Comparison of ENCODE assay signal across 14 mouse cellular contexts in genomic region chr11:44626065-44626464, GRCm38 (mm10). TPM values are rescaled to one million over a fixed set of nuclear protein-coding genes. Genes with fewer than 3 reads are reported as not detected.
A peak's percentile ranks its signal among the peaks of the same experiment; 100 is the strongest.
DNase-seq lines count a peak whose midpoint lies in the region; ATAC-seq and TF ChIP-seq lines count a peak whose summit lies in the region.
"Had no signal": no experiment of that assay in that cellular context is flagged by ENCODE, and none has a peak within 500 bp of the region (broad histone marks: within the 10 kb centered on the region; RNA-seq: fewer than 3 reads in every experiment).

No protein-coding gene starts in this region.

- no peak overlapping the region for H3K4me2 ChIP-seq in forebrain, embryonic 12.5 days
- H3K4me2 ChIP-seq in hindbrain, postnatal 0 days (ENCODE audit: low read depth, low read length): peak overlapping the region; percentile 40
- peak overlapping the region; percentile 39 for H3K4me2 ChIP-seq in midbrain, embryonic 14.5 days (ENCODE audit: low read length)
- H3K4me2 ChIP-seq: embryonic facial prominence, embryonic 13.5 days had no signal

- H3K4me1 ChIP-seq in forebrain, embryonic 12.5 days: peaks cover 23% of the 10 kb centered on the region
- peaks cover 17% of the 10 kb centered on the region for H3K4me1 ChIP-seq in forebrain, embryonic 10.5 days
- no peaks in the 10 kb centered on the region for H3K4me1 ChIP-seq in hindbrain, postnatal 0 days (ENCODE audit: insufficient read depth, low read length)
- peaks cover 28% of the 10 kb centered on the region; the same call in 1 of the 2 replicates for H3K4me1 ChIP-seq in midbrain, embryonic 14.5 days (ENCODE audit: control insufficient read depth, insufficient read depth, low read length)

- no peaks in the 10 kb centered on the region for H3K36me3 ChIP-seq in forebrain, embryonic 12.5 days (replicated peaks)
- no peaks in the 10 kb centered on the region for H3K36me3 ChIP-seq in forebrain, embryonic 10.5 days (replicated peaks)
- H3K36me3 ChIP-seq in hindbrain, postnatal 0 days (ENCODE audit: insufficient read depth, low read length): no peaks in the 10 kb centered on the region
- no peaks in the 10 kb centered on the region for H3K36me3 ChIP-seq in midbrain, embryonic 14.5 days (ENCODE audit: control insufficient read depth, insufficient read depth, low read length)

- no peak for ATAC-seq in forebrain, embryonic 12.5 days (ENCODE audit: low FRiP score)
- no peak for ATAC-seq in hindbrain, postnatal 0 days
- ATAC-seq in midbrain, embryonic 14.5 days (ENCODE audit: low FRiP score, low TSS enrichment): no peak
- ATAC-seq: inflammation-experienced regulatory T-cells, adult 6 months had no signal

- intact Hi-C loops in heart, postnatal 14 days (cut with DNase I): no loop called here

- WGBS in forebrain, embryonic 12.5 days: 79% methylated on average over 10 of the region's 10 CpGs
- 90% methylated on average over 10 of the region's 10 CpGs for WGBS in forebrain, embryonic 10.5 days
- 52% methylated on average over 10 of the region's 10 CpGs for WGBS in hindbrain, postnatal 0 days
- 74% methylated on average over 10 of the region's 10 CpGs for WGBS in midbrain, embryonic 14.5 days

- no peak for DNase-seq in forebrain, embryonic 10.5 days (ENCODE audit: extremely low spot score, low spot score)
- peak; percentile 79 for DNase-seq in cerebellum, adult 8-10 months
- peak; percentile 64 for DNase-seq in hindbrain, postnatal 0 days (ENCODE audit: low spot score)
- DNase-seq in midbrain, embryonic 14.5 days: no peak
- DNase-seq in heart, postnatal 14 days: no peak
- no peak for DNase-seq in heart, adult 8-10 months (ENCODE audit: low spot score)
- no peak for DNase-seq in spleen, postnatal 36 days (ENCODE audit: low spot score in 2 of 2)
- DNase-seq: adrenal gland, postnatal 36 days; gastrocnemius, postnatal 14 days; lung, postnatal 14 days; thymus, postnatal 4 days had no signal

- H3K4me3 ChIP-seq in forebrain, embryonic 12.5 days (replicated peaks): no peak overlapping the region
- H3K4me3 ChIP-seq in forebrain, embryonic 10.5 days: no peak overlapping the region
- 0 out of 2 replicates have a peak overlapping the region, but pooled peaks have one; percentile 6 for H3K4me3 ChIP-seq in hindbrain, postnatal 0 days (ENCODE audit: low read length)
- H3K4me3 ChIP-seq in midbrain, embryonic 14.5 days (replicated peaks; ENCODE audit: low read depth, low read length): peak overlapping the region; percentile 12; the same call in 1 of the 2 replicates
- H3K4me3 ChIP-seq: embryonic facial prominence, embryonic 13.5 days had no signal

- H3K9ac ChIP-seq in forebrain, embryonic 12.5 days: no peak overlapping the region
- H3K9ac ChIP-seq in hindbrain, postnatal 0 days (replicated peaks; ENCODE audit: low read length): 0 out of 2 replicates have a peak overlapping the region, but pooled peaks have one; percentile 13
- H3K9ac ChIP-seq in midbrain, embryonic 14.5 days (replicated peaks; ENCODE audit: low read length): no peak overlapping the region
- H3K9ac ChIP-seq: embryonic facial prominence, embryonic 13.5 days had no signal

- no peaks in the 10 kb centered on the region for H3K9me3 ChIP-seq in forebrain, embryonic 12.5 days
- H3K9me3 ChIP-seq in forebrain, embryonic 10.5 days: no peaks in the 10 kb centered on the region
- H3K9me3 ChIP-seq in hindbrain, postnatal 0 days (ENCODE audit: low read length): no peaks in the 10 kb centered on the region
- no peaks in the 10 kb centered on the region for H3K9me3 ChIP-seq in midbrain, embryonic 14.5 days (ENCODE audit: control insufficient read depth, low read length)
- H3K9me3 ChIP-seq: embryonic facial prominence, embryonic 13.5 days had no signal

- no peak for TF ChIP-seq CTCF in hindbrain, postnatal 0 days (IDR thresholded peaks at IDR 0.05; ENCODE audit: low read depth)

- peaks cover 42% of the 10 kb centered on the region for H3K27me3 ChIP-seq in forebrain, embryonic 12.5 days
- peaks cover 63% of the 10 kb centered on the region for H3K27me3 ChIP-seq in forebrain, embryonic 10.5 days (ENCODE audit: poor library complexity, severe bottlenecking)
- H3K27me3 ChIP-seq in hindbrain, postnatal 0 days (ENCODE audit: insufficient read depth, low read length): no peaks in the 10 kb centered on the region
- H3K27me3 ChIP-seq in midbrain, embryonic 14.5 days (ENCODE audit: control insufficient read depth, insufficient read depth, low read length): peaks cover 11% of the 10 kb centered on the region

- 0 out of 2 replicates have a peak overlapping the region, but pooled peaks have one; percentile 19 for H3K27ac ChIP-seq in forebrain, embryonic 12.5 days
- no peak overlapping the region for H3K27ac ChIP-seq in forebrain, embryonic 10.5 days
- peak overlapping the region; percentile 48; the same call in 1 of the 2 replicates for H3K27ac ChIP-seq in hindbrain, postnatal 0 days
- peak overlapping the region; percentile 21; the same call in 1 of the 2 replicates for H3K27ac ChIP-seq in midbrain, embryonic 14.5 days (replicated peaks; ENCODE audit: low read depth, low read length)
- H3K27ac ChIP-seq: embryonic facial prominence, embryonic 13.5 days had no signal

RNA-seq across cellular contexts. Expression of gene Ebf1, which starts 8.9 kb away (rescaled TPM):
- polyA plus RNA-seq in forebrain, embryonic 12.5 days (2016; fragmentation: Nextera tagmentation; extraction: Ambion mirVana): 26.8 and 27.2 TPM in 2 replicates
- polyA plus RNA-seq in forebrain, embryonic 10.5 days (2016; fragmentation: Nextera tagmentation; extraction: Ambion mirVana): 8.1 and 8.4 TPM in 2 replicates
- total RNA-seq in hindbrain, postnatal 0 days (2014; rRNA removed): 58.6 and 67.1 TPM in 2 replicates
- 71.7 and 77.7 TPM in 2 replicates for polyA plus RNA-seq in hindbrain, postnatal 0 days (2015; fragmentation: Nextera tagmentation; extraction: Ambion mirVana)
- 98.3 and 112 TPM in 2 replicates for polyA plus RNA-seq in midbrain, embryonic 14.5 days (2014; fragmentation: Nextera tagmentation; extraction: Ambion mirVana)
- 10 to 100 TPM; 19.7 to 22.8 TPM for total RNA-seq in heart, postnatal 14 days (2021)
- 10 to 100 TPM; 10.5 to 15.1 (median 11.7) TPM for total RNA-seq in heart, adult 8-10 months (2022)

Comparison
In these comparisons a context has a peak if more than half of its experiments do, and no peak if none do; other contexts are left out.
1. H3K4me3 ChIP-seq: peak in hindbrain, postnatal 0 days (single experiment) and midbrain, embryonic 14.5 days (single experiment); none in forebrain, embryonic 12.5 days (single experiment) and forebrain, embryonic 10.5 days (single experiment).
2. DNase-seq: peak in cerebellum, adult 8-10 months (single experiment) and hindbrain, postnatal 0 days (single experiment); none in forebrain, embryonic 10.5 days (single experiment), midbrain, embryonic 14.5 days (single experiment), heart, postnatal 14 days (0 of 2), heart, adult 8-10 months (single experiment) and spleen, postnatal 36 days (0 of 2).